Mouse (Mus musculus) brown adipose tissue, adult 24 weeks (tissue): ENCODE data around the gene Tff2. TPM values are rescaled to one million over a fixed set of nuclear protein-coding genes. Genes with fewer than 3 reads are reported as not detected.

ENCODE experiments used
- H3K27ac ChIP-seq: fragments of 200-500 bp; replicated peaks from 2 replicates; pipeline ENCODE4 v1.5.1; 2012; ENCODE audit warnings: low read depth, mild to moderate bottlenecking, low read length
- H3K4me1 ChIP-seq: fragments of 200-500 bp; 2 replicates; pipeline ENCODE4 v1.6.1; 2012; ENCODE audit warnings: low read length, mixed read lengths; ENCODE audit not compliant: control insufficient read depth, insufficient read depth, insufficient read length
- H3K4me3 ChIP-seq: fragments of 200-500 bp; 2 replicates; pipeline ENCODE4 v1.5.1; 2012; ENCODE audit warnings: low read depth, mild to moderate bottlenecking, low read length, moderate library complexity; ENCODE audit not compliant: insufficient read depth
- polyA plus RNA-seq: library from polyadenylated mRNA; stranded (reverse); fragments of >200 nt; gene quantifications from 2 replicates; pipeline ENCODE4 v1.2.4, GENCODE M21; 2012; ENCODE audit not compliant: missing spikeins, insufficient read depth, insufficient read length

Tff2 gene
- polyA plus RNA-seq, 1 experiment, result not detected

DNA sequence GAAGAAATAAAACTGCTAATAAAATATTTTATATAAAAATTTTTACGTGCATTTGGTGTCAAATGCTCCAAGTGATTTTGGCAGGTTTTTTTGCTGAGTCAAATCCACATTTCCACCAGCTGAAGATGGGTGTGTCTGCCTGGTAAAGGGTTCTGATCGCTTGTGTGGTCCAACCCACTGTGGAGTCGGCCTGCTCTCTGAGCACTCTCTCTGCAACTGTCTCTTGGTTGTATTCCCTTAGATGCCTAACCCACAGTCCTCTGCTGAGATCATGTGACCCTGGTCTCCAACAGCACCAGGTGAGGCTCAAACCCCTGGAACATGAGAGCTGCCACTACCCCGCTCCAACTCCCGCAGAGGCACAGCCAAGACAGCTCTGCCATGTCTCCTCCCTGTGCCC, 26.1 kb downstream of the Tff2 start:
- no peaks in the 10 kb centered on the region for H3K4me1 ChIP-seq
- no peak overlapping the region for H3K4me3 ChIP-seq

DNA sequence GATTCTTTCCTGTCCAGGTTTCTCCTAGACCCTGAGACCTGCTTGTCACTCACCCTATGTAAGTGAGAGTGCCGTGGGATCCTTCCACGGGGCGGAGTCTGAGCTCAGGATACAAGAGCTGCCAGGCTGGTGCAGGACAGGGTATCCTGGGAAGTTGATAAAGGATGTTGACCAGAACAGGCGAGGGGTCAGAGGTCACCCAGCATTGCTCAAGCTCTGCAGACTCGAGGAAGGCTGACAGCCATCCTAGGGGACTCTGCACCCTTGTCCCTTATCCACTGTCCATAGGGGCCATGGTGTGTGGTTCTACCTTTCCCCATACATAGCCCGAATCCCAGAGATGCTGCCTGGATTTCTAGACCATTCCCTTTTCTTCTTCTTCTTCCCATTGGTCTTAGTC, 28.0 kb downstream of the Tff2 start:
- H3K4me1 ChIP-seq, result no peaks in the 10 kb centered on the region
- no peak overlapping the region for H3K27ac ChIP-seq
- no peak overlapping the region for H3K4me3 ChIP-seq

More for the DNA sequence above, 26.1 kb downstream of the Tff2 start:
- no peak overlapping the region for H3K27ac ChIP-seq

GRCm38 (mm10) chr17:31113191-31113856, 30.8 kb downstream of the Tff2 start:
- Histone ChIP-seq H3K4me3 (no peak overlapping the region), H3K27ac (no peak overlapping the region), H3K4me1 (no peaks in the 10 kb centered on the region)

GRCm38 (mm10) chr17:31108388-31108787, 35.7 kb downstream of the Tff2 start:
- no peak overlapping the region for H3K4me3 ChIP-seq
- no peak overlapping the region for H3K27ac ChIP-seq
- peaks cover 5% of the 10 kb centered on the region for H3K4me1 ChIP-seq

DNA sequence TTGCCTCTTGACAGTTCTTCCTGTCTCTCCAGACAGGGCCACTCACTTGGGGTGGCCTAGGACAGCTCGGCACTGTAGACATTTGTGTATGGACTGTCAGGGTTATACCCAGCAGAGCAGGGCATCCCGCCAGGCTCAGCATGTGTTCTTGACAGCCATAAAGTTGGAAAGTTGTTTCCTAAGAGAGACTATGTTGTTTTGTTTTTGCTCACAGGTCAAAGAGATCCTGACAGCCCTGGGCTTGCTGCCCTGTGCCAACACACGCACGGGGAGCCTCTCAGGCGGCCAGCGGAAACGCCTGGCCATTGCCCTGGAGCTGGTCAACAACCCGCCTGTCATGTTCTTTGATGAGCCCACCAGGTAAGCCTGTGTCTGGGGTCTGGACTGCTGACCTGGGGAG, 40.3 kb downstream of the Tff2 start:
- H3K4me1 ChIP-seq, result peaks cover 16% of the 10 kb centered on the region
- no peak overlapping the region for H3K4me3 ChIP-seq
- peak overlapping the region; percentile 58 for H3K27ac ChIP-seq

- no peak overlapping the region for H3K4me3 ChIP-seq
- peaks cover 16% of the 10 kb centered on the region for H3K4me1 ChIP-seq
- peak overlapping the region; percentile 60 for H3K27ac ChIP-seq
Measured at GRCm38 (mm10) chr17:31103007-31103570, 41.0 kb downstream of the Tff2 start.

DNA sequence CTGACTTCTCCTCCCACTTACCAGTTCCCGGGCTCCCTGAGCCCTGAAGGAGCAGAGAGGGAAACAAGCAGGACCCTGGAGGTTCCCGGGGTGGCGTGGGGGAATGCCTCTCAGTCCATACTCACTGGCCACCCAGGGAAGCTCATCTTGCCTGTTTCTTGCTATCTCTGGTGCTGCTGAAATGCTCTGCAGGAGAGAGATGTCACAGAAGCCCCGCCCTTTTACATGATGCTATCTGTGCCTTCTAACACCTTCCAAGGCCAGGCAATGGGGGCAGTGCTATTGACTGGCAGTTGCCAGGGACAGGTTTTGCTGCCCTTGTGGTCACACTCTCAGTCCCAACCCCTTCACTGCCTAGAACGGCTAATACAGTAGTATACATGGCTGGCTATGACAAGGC, 45.3 kb downstream of the Tff2 start:
- H3K4me3 ChIP-seq, result no peak overlapping the region
- H3K4me1 ChIP-seq, result peaks cover 12% of the 10 kb centered on the region

DNA sequence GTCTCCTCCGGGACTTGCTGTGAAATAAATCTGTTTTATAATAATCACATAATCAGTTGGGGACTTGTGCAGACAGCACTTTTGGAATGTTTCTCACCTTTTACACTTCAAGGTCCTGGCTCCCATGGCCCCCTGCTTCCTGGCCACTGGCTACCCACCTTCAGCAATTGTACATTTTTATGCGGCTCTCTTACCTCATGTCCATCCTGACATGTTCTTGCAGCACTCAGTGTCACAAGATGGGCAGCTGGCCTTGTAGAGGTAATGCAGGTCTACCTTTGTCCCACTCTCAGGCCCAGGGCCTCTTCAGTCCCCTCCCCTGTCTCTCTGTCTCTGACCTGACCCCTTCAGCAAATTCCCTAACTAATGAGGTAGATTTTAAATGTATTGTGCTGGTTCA, 47.2 kb downstream of the Tff2 start:
- Histone ChIP-seq H3K4me3 (no peak overlapping the region), H3K27ac (no peak overlapping the region), H3K4me1 (0 out of 2 replicates have a peak, but pooled peaks cover 2% of the 10 kb centered on the region)

More for the DNA sequence above, 45.3 kb downstream of the Tff2 start:
- H3K27ac ChIP-seq, result no peak overlapping the region

- Histone ChIP-seq H3K27ac (no peak overlapping the region), H3K4me3 (no peak overlapping the region), H3K4me1 (0 out of 2 replicates have a peak, but pooled peaks cover 2% of the 10 kb centered on the region)
Measured at GRCm38 (mm10) chr17:31095570-31095969, 48.5 kb downstream of the Tff2 start.

DNA sequence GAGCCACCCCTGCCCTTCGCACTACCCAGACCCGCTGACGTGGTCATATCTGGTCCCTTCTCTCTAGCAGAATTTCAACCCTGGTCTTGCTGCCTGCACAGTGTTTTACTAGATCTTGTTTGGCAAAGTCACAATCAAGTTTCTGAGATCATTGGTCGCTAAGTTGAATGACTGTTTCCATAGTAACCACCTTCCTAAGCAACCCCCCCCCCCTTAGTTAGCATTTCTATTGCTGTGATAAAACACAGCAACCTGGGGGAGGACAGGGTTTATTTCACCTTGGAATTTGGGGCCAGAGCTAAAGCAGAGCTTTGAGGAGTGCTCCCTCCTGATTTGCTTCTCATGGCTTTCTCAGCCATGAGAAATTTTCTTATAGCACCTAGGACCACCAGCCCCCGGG, 49.3 kb downstream of the Tff2 start:
- 0 out of 2 replicates have a peak, but pooled peaks cover 2% of the 10 kb centered on the region for H3K4me1 ChIP-seq
- H3K4me3 ChIP-seq, result no peak overlapping the region
- no peak overlapping the region for H3K27ac ChIP-seq

Other genes with a start within 250 kb of the Tff2 start
- not detected in 2 replicates for gene Glp1r, start 242.5 kb downstream of the Tff2 start, polyA plus RNA-seq
- gene Umodl1, start 189.6 kb downstream of the Tff2 start, polyA plus RNA-seq, result not detected in 2 replicates
- 2.3 and 5.0 TPM in 2 replicates for gene Abcg1, start 86.6 kb downstream of the Tff2 start, polyA plus RNA-seq
- gene Tff3, start 14.6 kb downstream of the Tff2 start, polyA plus RNA-seq, result not detected in 2 replicates
- not detected in 2 replicates for gene Tff1, start 21.0 kb upstream of the Tff2 start, polyA plus RNA-seq
- gene Tmprss3, start 54.7 kb upstream of the Tff2 start, polyA plus RNA-seq, result not detected in 2 replicates
- not detected in 2 replicates for gene Ubash3a, start 63.6 kb upstream of the Tff2 start, polyA plus RNA-seq
- gene Rsph1, start 133.1 kb upstream of the Tff2 start, polyA plus RNA-seq, result 1.1 TPM in 1 of 2 replicates, not detected in the other
- gene Slc37a1, start 142.5 kb upstream of the Tff2 start, polyA plus RNA-seq, result 2.6 TPM in 1 of 2 replicates, not detected in the other
- gene Pde9a, start 241.9 kb upstream of the Tff2 start, polyA plus RNA-seq, result 0.99 and 2.5 TPM in 2 replicates